Mouse (Mus musculus): Measurements from ENCODE around the gene Def8. TPM values are rescaled to one million over a fixed set of nuclear protein-coding genes. Genes with fewer than 3 reads are reported as not detected.
A peak's percentile ranks its signal among the peaks of the same experiment; 100 is the strongest.
"Not testable (repeated sequence)": the region's sequence is repeated elsewhere in the genome, so short reads cannot be mapped to it uniquely, and the experiment has no call there.

Gene Def8
- polyA plus RNA-seq, 1 experiment from 2014 or later: 35.7 TPM

DNA sequence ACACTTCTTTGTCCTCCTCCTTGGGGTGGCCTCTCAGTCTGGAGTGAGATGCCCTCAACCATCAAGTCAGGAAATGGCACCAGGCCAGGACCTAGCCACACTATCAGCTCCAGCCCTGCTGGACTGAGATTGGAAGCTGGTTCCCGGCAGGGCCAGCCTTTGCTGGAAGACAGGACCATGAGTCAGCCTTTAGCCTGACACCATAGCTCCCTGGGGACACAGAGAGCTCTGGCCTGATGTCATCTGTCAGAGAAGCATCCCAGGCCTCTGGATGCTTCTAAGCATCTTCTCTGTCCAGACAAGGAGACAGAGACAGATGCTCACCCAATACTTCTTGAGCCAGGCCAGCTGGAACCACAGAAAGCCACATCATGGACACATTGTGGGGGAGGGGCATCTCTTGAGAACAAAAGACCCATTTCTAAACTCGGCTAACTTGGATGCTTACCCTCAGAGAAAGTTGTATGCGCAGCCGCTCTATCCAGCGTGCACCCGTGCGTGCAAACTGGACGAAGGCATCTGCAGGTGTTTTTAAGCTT lies 13.2 kb upstream of the Def8 start:
- Histone ChIP-seq H3K4me3 (ENCODE audit: low read length) (no peak overlapping the region), H3K36me3 (ENCODE audit: control insufficient read depth, insufficient read depth, low read length) (no peaks in the 10 kb centered on the region), H3K27me3 (ENCODE audit: control insufficient read depth, insufficient read depth, low read length) (peaks cover 45% of the 10 kb centered on the region), H3K9ac (ENCODE audit: low read depth, low read length) (no peak overlapping the region), H3K4me1 (ENCODE audit: control insufficient read depth, insufficient read depth, low read length) (peaks cover 6% of the 10 kb centered on the region; the same call in 1 of the 2 replicates), H3K27ac (ENCODE audit: low read depth, low read length) (no peak overlapping the region; the same call in 1 of the 2 replicates), H3K4me2 (replicated peaks; ENCODE audit: low read depth, low read length) (no peak overlapping the region), H3K9me3 (ENCODE audit: control insufficient read depth, low read length) (no peaks in the 10 kb centered on the region)
- 59% methylated on average over 8 of the region's 8 CpGs for WGBS
- ATAC-seq (ENCODE audit: low FRiP score, low TSS enrichment): peak; percentile 10; the same call in 1 of the 2 replicates

DNA sequence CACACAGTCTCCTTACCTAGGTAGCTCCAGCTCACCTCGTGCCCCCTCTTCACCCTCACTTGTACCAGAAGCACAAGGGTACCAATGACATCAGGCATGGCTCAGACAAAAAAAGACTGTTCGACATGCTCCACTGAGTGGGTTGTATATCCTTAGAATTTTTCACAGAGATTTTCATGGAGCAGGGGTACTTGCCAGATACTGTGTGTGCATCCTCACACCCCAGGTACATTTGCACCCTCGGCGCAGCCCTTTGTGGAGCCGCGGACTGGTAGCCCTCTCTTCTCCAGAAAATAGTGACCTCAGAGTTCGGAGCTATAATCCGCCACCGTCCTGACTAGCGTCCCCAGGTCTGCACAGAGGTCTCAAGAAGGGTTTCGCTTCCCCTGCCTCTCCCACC lies 12.5 kb upstream of the Def8 start:
- Histone ChIP-seq H3K27ac (ENCODE audit: low read depth, low read length) (no peak overlapping the region), H3K4me2 (replicated peaks; ENCODE audit: low read depth, low read length) (peak overlapping the region; percentile 53), H3K9me3 (ENCODE audit: control insufficient read depth, low read length) (no peaks in the 10 kb centered on the region), H3K36me3 (ENCODE audit: control insufficient read depth, insufficient read depth, low read length) (no peaks in the 10 kb centered on the region), H3K27me3 (ENCODE audit: control insufficient read depth, insufficient read depth, low read length) (peaks cover 44% of the 10 kb centered on the region), H3K4me1 (ENCODE audit: control insufficient read depth, insufficient read depth, low read length) (peaks cover 6% of the 10 kb centered on the region; the same call in 1 of the 2 replicates), H3K4me3 (ENCODE audit: low read length) (peak overlapping the region; percentile 32), H3K9ac (ENCODE audit: low read depth, low read length) (peak overlapping the region; percentile 18; the same call in 1 of the 2 replicates)
- 9% methylated on average over 11 of the region's 11 CpGs for WGBS
- ATAC-seq (ENCODE audit: low FRiP score, low TSS enrichment): no peak

DNA sequence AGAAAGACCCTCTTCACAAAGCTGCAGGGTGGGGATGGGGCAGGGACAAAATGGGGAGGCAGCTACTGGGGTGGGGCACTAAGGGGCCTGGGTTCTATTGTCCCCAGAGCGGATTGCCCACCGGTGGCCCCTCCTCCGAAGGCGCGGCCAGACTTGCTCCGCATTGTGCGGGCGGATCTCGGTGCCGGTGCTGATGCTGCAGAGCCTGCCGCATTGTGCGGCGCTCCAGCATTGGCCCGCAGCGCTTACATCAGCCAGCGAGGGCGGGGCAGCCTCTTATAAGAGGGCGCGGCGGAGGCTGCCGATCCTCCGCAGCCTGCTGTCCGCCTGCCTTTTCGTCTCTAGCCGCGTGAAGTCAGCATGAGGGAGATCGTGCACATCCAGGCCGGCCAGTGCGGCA lies 12.1 kb upstream of the Def8 start, which contains the start of gene Tubb3:
TSS of gene Tubb3 (plus strand) at position 179 of the 400 bp plus-strand sequence.
- Histone ChIP-seq H3K27ac (ENCODE audit: low read depth, low read length) (no peak within 1 kb of the TSS), H3K4me3 (ENCODE audit: low read length) (peak within 1 kb of the TSS; percentile 32), H3K4me2 (replicated peaks; ENCODE audit: low read depth, low read length) (peak within 1 kb of the TSS; percentile 53), H3K9me3 (ENCODE audit: control insufficient read depth, low read length) (no peaks in the 10 kb centered on the region), H3K36me3 (ENCODE audit: control insufficient read depth, insufficient read depth, low read length) (no peaks in the 10 kb centered on the region), H3K4me1 (ENCODE audit: control insufficient read depth, insufficient read depth, low read length) (peaks cover 6% of the 10 kb centered on the region; the same call in 1 of the 2 replicates), H3K9ac (ENCODE audit: low read depth, low read length) (peak within 1 kb of the TSS; percentile 18; the same call in 1 of the 2 replicates), H3K27me3 (ENCODE audit: control insufficient read depth, insufficient read depth, low read length) (peaks cover 44% of the 10 kb centered on the region)
- ATAC-seq (ENCODE audit: low FRiP score, low TSS enrichment): peak; percentile 80
- WGBS: under 1% methylated on average over 27 of the region's 29 CpGs

DNA sequence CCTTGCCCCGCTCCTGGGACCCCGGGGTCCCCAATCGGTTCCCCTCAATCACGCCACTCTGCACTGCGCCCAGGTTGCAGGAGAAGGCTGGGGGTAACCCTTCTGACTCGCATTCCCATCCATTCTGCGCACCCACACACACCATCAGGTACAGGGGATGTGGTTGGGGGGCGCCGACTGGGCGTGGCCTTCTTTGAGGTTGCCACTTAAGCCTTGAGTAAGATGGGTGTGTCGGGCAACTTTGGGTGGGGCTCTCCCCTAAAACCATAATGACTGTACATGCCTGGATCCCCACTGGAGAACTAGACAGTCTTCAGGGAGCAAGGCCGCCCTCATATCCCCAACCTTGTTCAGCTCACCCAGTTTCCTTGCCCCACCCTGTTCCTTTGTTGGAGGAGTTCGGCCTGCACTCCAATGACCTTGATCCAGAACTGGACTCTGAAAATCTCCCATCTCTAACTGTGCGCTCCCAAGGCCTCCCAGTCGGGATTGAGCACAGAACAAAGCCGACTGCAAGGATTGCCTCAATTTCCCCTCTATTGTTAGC lies 11.5 kb upstream of the Def8 start:
- peak overlapping the region; percentile 18; the same call in 1 of the 2 replicates for H3K9ac ChIP-seq (ENCODE audit: low read depth, low read length)
- ATAC-seq (ENCODE audit: low FRiP score, low TSS enrichment): peak; percentile 29; the same call in 1 of the 2 replicates
- no peaks in the 10 kb centered on the region for H3K36me3 ChIP-seq (ENCODE audit: control insufficient read depth, insufficient read depth, low read length)
- peak overlapping the region; percentile 32 for H3K4me3 ChIP-seq (ENCODE audit: low read length)
- H3K27ac ChIP-seq (ENCODE audit: low read depth, low read length): no peak overlapping the region
- H3K9me3 ChIP-seq (ENCODE audit: control insufficient read depth, low read length): no peaks in the 10 kb centered on the region
- 8% methylated on average over 16 of the region's 16 CpGs for WGBS
- H3K4me1 ChIP-seq (ENCODE audit: control insufficient read depth, insufficient read depth, low read length): peaks cover 6% of the 10 kb centered on the region; the same call in 1 of the 2 replicates
- peak overlapping the region; percentile 53 for H3K4me2 ChIP-seq (replicated peaks; ENCODE audit: low read depth, low read length)
- H3K27me3 ChIP-seq (ENCODE audit: control insufficient read depth, insufficient read depth, low read length): peaks cover 44% of the 10 kb centered on the region

DNA sequence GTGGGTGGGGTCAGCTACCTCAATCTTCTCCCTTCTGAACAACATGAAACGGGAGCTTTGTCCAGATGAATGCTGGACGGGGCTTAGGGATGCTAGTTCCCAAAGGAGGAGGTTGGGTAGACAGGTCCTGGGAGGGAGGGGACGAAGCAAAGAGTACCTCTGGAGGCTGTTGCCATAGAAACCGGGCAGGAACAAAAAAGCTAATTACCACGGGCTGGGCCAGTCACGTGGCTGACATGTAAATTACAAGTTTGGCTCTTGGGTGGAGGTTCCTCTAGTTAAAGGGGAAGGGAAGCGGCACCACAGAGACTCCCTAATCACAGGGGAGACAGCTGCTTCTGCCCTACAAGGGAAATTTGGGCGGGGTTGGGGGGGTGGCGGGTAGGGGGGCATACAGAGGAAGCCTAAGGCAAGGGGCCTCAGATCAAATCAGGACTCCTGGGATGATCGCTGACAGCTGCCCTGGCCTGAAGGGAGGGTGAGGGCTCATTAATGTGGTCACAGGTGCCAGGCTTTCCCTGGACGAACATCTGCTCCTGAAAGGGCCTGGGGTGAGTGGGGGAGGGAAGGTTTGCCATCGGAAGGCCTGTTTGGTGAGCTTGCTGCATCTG lies 10.7 kb upstream of the Def8 start:
- Histone ChIP-seq H3K9me3 (ENCODE audit: control insufficient read depth, low read length) (no peaks in the 10 kb centered on the region), H3K27ac (ENCODE audit: low read depth, low read length) (no peak overlapping the region), H3K36me3 (ENCODE audit: control insufficient read depth, insufficient read depth, low read length) (no peaks in the 10 kb centered on the region), H3K9ac (ENCODE audit: low read depth, low read length) (no peak overlapping the region), H3K4me1 (ENCODE audit: control insufficient read depth, insufficient read depth, low read length) (peaks cover 6% of the 10 kb centered on the region; the same call in 1 of the 2 replicates), H3K27me3 (ENCODE audit: control insufficient read depth, insufficient read depth, low read length) (peaks cover 44% of the 10 kb centered on the region), H3K4me2 (replicated peaks; ENCODE audit: low read depth, low read length) (no peak overlapping the region), H3K4me3 (ENCODE audit: low read length) (no peak overlapping the region)
- WGBS: 1% methylated on average over 12 of the region's 12 CpGs
- no peak for ATAC-seq (ENCODE audit: low FRiP score, low TSS enrichment)

DNA sequence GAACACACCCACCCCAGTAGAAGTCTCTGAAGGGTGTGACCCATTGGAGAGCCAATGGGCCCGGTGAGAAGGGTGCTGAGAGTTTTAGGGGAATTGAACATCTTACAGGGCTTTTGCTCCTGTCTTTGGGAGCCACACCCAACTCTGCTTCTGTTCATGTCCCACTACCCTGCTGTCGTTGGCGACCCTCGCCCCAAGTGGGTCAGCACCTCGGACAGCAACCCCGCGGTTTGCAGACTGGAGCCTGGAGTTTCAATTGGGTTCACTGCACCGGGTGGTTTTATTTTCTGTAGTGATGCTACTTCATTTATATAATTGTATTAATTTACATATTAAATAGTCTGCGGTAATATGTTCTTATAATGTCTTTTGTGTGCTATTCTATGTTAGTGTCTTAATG lies 9.1 kb upstream of the Def8 start:
- no peaks in the 10 kb centered on the region for H3K36me3 ChIP-seq (ENCODE audit: control insufficient read depth, insufficient read depth, low read length)
- no peaks in the 10 kb centered on the region for H3K9me3 ChIP-seq (ENCODE audit: control insufficient read depth, low read length)
- no peak overlapping the region for H3K4me2 ChIP-seq (replicated peaks; ENCODE audit: low read depth, low read length)
- WGBS: 11% methylated on average over 9 of the region's 9 CpGs
- peaks cover 44% of the 10 kb centered on the region for H3K27me3 ChIP-seq (ENCODE audit: control insufficient read depth, insufficient read depth, low read length)
- peaks cover 6% of the 10 kb centered on the region; the same call in 1 of the 2 replicates for H3K4me1 ChIP-seq (ENCODE audit: control insufficient read depth, insufficient read depth, low read length)
- no peak overlapping the region for H3K27ac ChIP-seq (ENCODE audit: low read depth, low read length)
- ATAC-seq (ENCODE audit: low FRiP score, low TSS enrichment): no peak
- H3K9ac ChIP-seq (ENCODE audit: low read depth, low read length): no peak overlapping the region
- no peak overlapping the region for H3K4me3 ChIP-seq (ENCODE audit: low read length)

DNA sequence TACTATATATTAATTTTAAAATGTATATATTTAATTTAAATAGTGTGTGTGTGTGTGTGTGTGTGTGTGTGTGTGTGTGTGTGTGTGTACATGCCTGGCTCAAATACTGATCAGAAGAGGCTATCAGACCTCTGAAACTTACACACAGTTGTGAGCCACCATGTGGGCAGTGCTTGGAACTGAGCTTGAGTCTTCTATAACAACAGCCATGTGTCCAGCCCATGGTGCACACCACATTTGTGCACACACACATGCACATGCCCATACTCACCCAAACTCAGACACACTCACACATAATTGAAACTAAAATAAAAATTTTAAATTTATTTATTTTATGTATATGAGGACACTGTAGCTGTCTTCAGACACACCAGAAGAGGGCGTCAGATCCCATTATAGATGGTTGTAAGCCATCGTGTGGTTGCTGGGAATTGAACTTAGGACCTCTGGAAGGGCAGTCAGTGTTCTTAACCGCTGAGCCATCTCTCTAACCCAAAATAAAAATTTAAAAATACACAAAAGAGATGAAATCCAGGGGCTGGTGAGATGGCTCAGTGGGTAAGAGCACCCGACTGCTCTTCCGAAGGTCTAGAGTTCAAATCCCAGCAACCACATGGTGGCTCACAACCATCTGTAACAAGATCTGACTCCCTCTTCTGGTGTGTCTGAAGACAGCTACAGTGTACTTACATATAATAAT lies 8.2 kb upstream of the Def8 start:
- not testable (repeated sequence) for H3K4me1 ChIP-seq (ENCODE audit: control insufficient read depth, insufficient read depth, low read length); ATAC-seq (ENCODE audit: low FRiP score, low TSS enrichment); H3K27ac ChIP-seq (ENCODE audit: low read depth, low read length); H3K9ac ChIP-seq (ENCODE audit: low read depth, low read length); H3K36me3 ChIP-seq (ENCODE audit: control insufficient read depth, insufficient read depth, low read length); H3K4me2 ChIP-seq (replicated peaks; ENCODE audit: low read depth, low read length); H3K4me3 ChIP-seq (ENCODE audit: low read length); H3K9me3 ChIP-seq (ENCODE audit: control insufficient read depth, low read length)
- WGBS: 79% methylated on average over 5 of the region's 5 CpGs
- H3K27me3 ChIP-seq (ENCODE audit: control insufficient read depth, insufficient read depth, low read length): peaks cover 40% of the 10 kb centered on the region

DNA sequence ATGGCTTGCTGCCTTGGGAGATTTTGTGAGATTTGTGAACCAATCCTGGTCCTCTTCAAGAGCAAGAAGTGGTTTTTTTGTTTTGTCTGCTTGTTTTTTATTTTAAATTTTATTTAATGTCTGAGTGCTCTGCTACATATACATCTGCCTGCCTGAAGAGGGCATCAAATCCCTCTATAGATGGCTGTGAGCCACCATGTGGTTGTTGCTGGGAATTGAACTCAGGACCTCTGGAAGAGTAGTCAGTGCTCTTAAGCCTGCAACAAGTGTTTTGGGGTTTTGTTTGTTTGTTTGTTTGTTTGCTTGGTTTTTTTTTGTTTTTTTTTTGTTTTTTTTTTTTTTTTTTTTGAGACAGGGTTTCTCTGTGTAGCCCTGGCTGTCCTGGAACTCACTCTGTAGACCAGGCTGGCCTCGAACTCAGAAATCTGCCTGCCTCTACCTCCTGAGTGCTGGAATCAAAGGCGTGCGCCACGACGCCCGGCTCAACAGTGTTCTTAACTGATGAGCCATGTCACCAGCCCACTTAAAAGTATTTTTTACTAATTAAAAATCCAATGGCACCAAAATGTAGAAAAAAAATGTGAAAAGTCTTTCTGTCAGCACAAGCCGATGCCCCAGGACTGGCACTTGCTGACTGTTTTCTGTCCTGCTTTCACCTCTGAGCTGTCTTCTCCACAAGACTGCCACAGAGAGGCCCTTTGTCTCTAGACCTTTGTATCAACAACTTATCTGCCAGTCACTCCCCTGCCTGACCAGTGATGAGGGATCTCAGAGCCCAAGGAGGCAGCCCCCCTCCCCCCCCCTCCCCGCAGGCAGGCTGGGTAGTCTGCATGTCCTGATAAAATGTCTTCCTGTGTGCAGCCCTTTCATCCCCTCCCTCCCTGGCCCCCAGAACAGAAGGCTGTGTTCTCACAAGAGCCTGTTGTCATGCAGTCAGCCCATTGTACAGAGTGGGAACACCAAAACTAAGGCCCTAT lies 7.1 kb upstream of the Def8 start:
- Histone ChIP-seq H3K36me3 (ENCODE audit: control insufficient read depth, insufficient read depth, low read length) (no peaks in the 10 kb centered on the region), H3K9me3 (ENCODE audit: control insufficient read depth, low read length) (no peaks in the 10 kb centered on the region), H3K27ac (ENCODE audit: low read depth, low read length) (no peak overlapping the region), H3K4me3 (ENCODE audit: low read length) (no peak overlapping the region), H3K4me2 (replicated peaks; ENCODE audit: low read depth, low read length) (no peak overlapping the region), H3K4me1 (ENCODE audit: control insufficient read depth, insufficient read depth, low read length) (no peaks in the 10 kb centered on the region; the same call in 1 of the 2 replicates), H3K27me3 (ENCODE audit: control insufficient read depth, insufficient read depth, low read length) (peaks cover 29% of the 10 kb centered on the region), H3K9ac (ENCODE audit: low read depth, low read length) (no peak overlapping the region)
- 88% methylated on average over 8 of the region's 8 CpGs for WGBS
- no peak for ATAC-seq (ENCODE audit: low FRiP score, low TSS enrichment)
